Mouse (Mus musculus): ENCODE results near the gene Pcbd1.

- TF ChIP-seq CTCF (IDR thresholded peaks at IDR 0.05; ENCODE audit: extremely low read depth, insufficient read length, insufficient replicate concordance, low read depth, low read length) (peak; percentile 83; the same call in 1 of the 2 replicates), POLR2A (IDR thresholded peaks at IDR 0.05; ENCODE audit: low read depth, low read length) (no peak)
These were observed 37.0 kb upstream of the Pcbd1 start for GRCm38 (mm10) chr10:61051993-61052613.
